Mouse (Mus musculus) midbrain, embryonic 11.5 days (tissue): ENCODE results near the gene Cfap206. TPM values are rescaled to one million over a fixed set of nuclear protein-coding genes. Genes with fewer than 3 reads are reported as not detected.
"Not testable (repeated sequence)": the region's sequence is repeated elsewhere in the genome, so short reads cannot be mapped to it uniquely, and the experiment has no call there.

Experiments
- ATAC-seq: fragments of 200-750 bp; cut with Nextera tagmentation; 2 replicates; pipeline ENCODE4 v1.8.0; 2017; ENCODE audit warnings: moderate TSS enrichment, moderate library complexity; ENCODE audit not compliant: low FRiP score
- DNase-seq: peaks from one replicate; pipeline ENCODE4 v3.0.0; 2015; ENCODE audit warnings: low spot score; ENCODE audit errors: missing footprints
- H3K27ac ChIP-seq: fragments of 300-500 bp; sonication (generic); 2 replicates; pipeline ENCODE4 v1.5.1; 2014; ENCODE audit warnings: low read depth, low read length
- H3K27me3 ChIP-seq: fragments of 300-500 bp; sonication (generic); 2 replicates; pipeline ENCODE4 v1.6.1; 2014; ENCODE audit warnings: mild to moderate bottlenecking, low read length, moderate library complexity, mixed read lengths; ENCODE audit not compliant: control insufficient read depth, insufficient read depth
- H3K36me3 ChIP-seq: fragments of 300-500 bp; sonication (generic); 2 replicates; pipeline ENCODE4 v1.6.1; 2014; ENCODE audit warnings: mild to moderate bottlenecking, low read length, moderate library complexity, mixed read lengths; ENCODE audit not compliant: control insufficient read depth, insufficient read depth
- H3K4me1 ChIP-seq: fragments of 300-500 bp; sonication (generic); 2 replicates; pipeline ENCODE4 v1.6.1; 2014; ENCODE audit warnings: low read length; ENCODE audit not compliant: control insufficient read depth, insufficient read depth
- H3K4me2 ChIP-seq: fragments of 300-500 bp; sonication (generic); 2 replicates; pipeline ENCODE4 v1.6.1; 2014; ENCODE audit warnings: mild to moderate bottlenecking, moderate library complexity
- H3K4me3 ChIP-seq: fragments of 300-500 bp; sonication (generic); 2 replicates; pipeline ENCODE4 v1.5.1; 2014; ENCODE audit warnings: low read depth, low read length
- H3K9ac ChIP-seq: fragments of 300-500 bp; sonication (generic); 2 replicates; pipeline ENCODE4 v1.6.1; 2014; ENCODE audit warnings: low read length
- H3K9me3 ChIP-seq: fragments of 300-500 bp; sonication (generic); 2 replicates; pipeline ENCODE4 v1.6.1; 2016; ENCODE audit warnings: low read length; ENCODE audit not compliant: control insufficient read depth
- WGBS: fragments of 180-500 bp; shearing (Covaris S2); extraction: QIAGEN DNeasy Blood & Tissue Kit; methylation state at CpG from one replicate; pipeline ENCODE4 v1.1.7; 2014; 5-methylcytosine and 5-hydroxymethylcytosine counted together
- polyA plus RNA-seq: library from polyadenylated mRNA; unstranded; fragments of >200 nt; fragmentation: Nextera tagmentation; extraction: Ambion mirVana; gene quantifications from 2 replicates; pipeline ENCODE4 v1.2.1, GENCODE M21; 2014

Gene Cfap206
- polyA plus RNA-seq, result 0.48 and 0.99 TPM in 2 replicates

DNA sequence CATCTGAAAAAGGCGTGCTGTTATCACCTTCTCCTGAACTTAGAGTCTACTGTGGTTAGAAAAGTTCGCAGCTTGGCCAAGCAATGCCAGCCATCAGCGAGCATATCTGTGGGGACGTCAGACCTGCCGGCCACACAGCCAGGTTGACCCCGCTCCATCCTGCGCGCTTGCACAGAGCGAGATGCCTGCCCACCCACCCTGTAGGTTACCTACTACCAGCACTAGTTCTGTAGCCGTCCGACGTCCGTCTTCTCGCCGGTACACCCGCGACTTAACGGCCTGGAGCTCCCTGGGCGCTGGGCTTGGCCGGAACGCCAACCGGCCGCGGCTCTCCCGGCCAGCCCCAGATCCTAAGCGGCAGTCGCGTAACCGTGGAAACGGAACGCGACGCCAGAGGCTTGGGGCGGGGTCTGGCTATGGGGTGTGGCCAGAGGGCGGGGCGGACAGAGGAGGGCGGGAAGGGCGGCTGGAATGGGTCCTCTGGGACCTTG lies at the start of gene Cfap206:
Gene Cfap206, minus strand, starts transcription at position 356 of the 491 bp plus-strand sequence.
- peak within 1 kb of the TSS; percentile 21 for H3K9ac ChIP-seq
- no peaks in the 10 kb centered on the region for H3K9me3 ChIP-seq
- 0 out of 2 replicates have a peak, but pooled peaks cover 3% of the 10 kb centered on the region for H3K27me3 ChIP-seq
- peak within 1 kb of the TSS; percentile 66 for H3K4me2 ChIP-seq
- H3K4me1 ChIP-seq, result 0 out of 2 replicates have a peak, but pooled peaks cover 2% of the 10 kb centered on the region
- H3K27ac ChIP-seq, result no peak within 1 kb of the TSS
- H3K36me3 ChIP-seq, result no peaks in the 10 kb centered on the region
- under 1% methylated on average over 38 of the region's 38 CpGs for WGBS
- peak; percentile 99 for ATAC-seq
- peak; percentile 98 for DNase-seq
- H3K4me3 ChIP-seq, result peak within 1 kb of the TSS; percentile 41

DNA sequence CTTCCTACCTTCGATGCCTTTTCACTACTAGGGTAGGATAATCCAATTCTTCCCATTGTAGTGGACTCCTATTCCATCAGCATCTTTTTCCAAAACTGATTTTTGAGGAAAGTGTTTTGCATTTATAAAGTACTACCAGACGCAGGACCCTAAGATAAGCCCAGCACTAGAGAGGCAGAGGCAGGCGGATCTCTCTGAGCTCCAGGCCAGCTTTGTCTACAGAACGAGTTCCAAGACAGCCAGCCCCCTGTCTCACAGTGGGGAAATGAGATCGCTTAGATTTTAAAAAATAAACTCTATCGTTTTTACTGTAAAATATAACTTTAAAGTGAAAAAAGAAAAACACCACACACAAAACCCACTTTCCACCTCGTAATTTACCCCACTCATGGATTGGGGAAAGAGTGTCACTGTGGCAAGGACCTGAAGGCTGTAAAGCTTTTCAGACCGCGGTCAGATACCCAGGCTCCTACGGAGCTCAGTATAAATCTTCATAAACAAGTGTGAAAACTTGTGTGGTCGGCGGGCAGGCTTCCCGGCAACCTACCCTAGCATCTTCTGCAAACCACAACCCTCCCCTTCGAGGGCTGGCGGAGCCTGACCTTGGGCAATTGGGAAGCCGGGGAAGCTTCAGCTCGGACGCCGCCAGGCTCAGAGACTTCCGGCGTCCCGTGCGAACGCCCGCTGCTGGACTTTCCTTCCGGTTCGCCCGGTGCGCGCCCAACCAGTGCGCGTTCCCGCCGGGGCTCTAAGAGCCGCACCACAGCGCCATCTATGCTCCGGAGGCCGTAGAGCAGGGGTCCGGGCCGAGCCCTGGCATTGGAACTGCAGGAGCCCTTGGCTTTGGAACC lies 47.9 kb upstream of the Cfap206 start, which contains the start of gene Smim8:
Gene Smim8, minus strand, starts transcription at position 747 of the 851 bp plus-strand sequence.
- WGBS, result 6% methylated on average over 40 of the region's 40 CpGs
- Histone ChIP-seq H3K4me1 (0 out of 2 replicates have a peak, but pooled peaks cover 2% of the 10 kb centered on the region), H3K27me3 (no peaks in the 10 kb centered on the region), H3K9ac (peak within 1 kb of the TSS; percentile 75), H3K4me3 (peak within 1 kb of the TSS; percentile 66), H3K4me2 (peak within 1 kb of the TSS; percentile 59), H3K36me3 (no peaks in the 10 kb centered on the region), H3K27ac (peak within 1 kb of the TSS; percentile 72; the same call in 1 of the 2 replicates), H3K9me3 (no peaks in the 10 kb centered on the region)
- peak; percentile 97 for ATAC-seq
- DNase-seq, result peak; percentile 100

DNA sequence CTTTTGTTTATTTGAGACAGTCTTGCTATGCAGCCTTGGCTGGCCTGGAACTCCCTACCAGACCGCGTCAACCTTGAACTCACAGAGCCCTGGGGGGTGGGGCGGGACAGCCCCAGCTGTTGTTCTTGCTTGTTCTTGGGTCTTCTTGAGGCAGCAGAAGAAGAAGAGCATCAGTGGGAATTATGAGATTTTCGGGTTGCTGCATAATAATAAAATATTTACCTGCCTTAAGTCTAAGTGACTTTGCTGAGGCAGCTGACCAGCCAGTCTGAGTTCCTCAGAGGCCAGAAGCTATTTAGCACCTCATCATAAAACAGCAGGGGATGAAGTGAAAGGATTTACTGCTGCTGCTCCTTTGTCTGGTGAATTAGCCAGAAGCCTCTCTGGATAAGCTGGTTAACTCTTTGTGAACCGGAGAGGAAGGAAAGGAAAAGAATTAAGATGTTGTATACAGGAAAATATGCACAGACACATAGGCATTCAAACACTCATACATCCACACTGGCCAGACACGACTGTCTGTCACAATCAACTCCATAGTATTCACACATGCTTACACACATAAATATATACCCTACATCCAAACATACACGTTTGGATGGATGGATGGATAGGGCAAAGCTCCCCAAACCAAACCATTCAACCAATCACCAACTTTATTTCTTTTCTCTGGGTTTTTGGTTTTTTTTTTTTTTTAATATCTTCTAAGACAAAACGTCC lies 41.8 kb upstream of the Cfap206 start:
- no peaks in the 10 kb centered on the region for H3K27me3 ChIP-seq
- DNase-seq, result peak; percentile 90
- H3K4me1 ChIP-seq, result peaks cover 9% of the 10 kb centered on the region
- 4% methylated on average over 8 of the region's 8 CpGs for WGBS
- H3K27ac ChIP-seq, result peak overlapping the region; percentile 45
- no peaks in the 10 kb centered on the region for H3K9me3 ChIP-seq
- no peaks in the 10 kb centered on the region for H3K36me3 ChIP-seq
- ATAC-seq, result peak; percentile 83
- no peak overlapping the region for H3K4me2 ChIP-seq
- H3K4me3 ChIP-seq, result no peak overlapping the region
- no peak overlapping the region for H3K9ac ChIP-seq

- 82% methylated on average over 1 of the region's 1 CpGs for WGBS
- Histone ChIP-seq H3K36me3 (no peaks in the 10 kb centered on the region), H3K4me2 (no peak within 1 kb of the TSS), H3K27me3 (no peaks in the 10 kb centered on the region), H3K27ac (no peak within 1 kb of the TSS), H3K9ac (no peak within 1 kb of the TSS), H3K4me3 (no peak within 1 kb of the TSS), H3K4me1 (no peaks in the 10 kb centered on the region), H3K9me3 (no peaks in the 10 kb centered on the region)
- ATAC-seq, result no peak
- no peak for DNase-seq
Measured at GRCm38 (mm10) chr4:34756163-34756562, 26.2 kb upstream of the Cfap206 start, which contains the start of gene Gm136. Gene Gm136, minus strand, starts transcription at chr4:34756263.

DNA sequence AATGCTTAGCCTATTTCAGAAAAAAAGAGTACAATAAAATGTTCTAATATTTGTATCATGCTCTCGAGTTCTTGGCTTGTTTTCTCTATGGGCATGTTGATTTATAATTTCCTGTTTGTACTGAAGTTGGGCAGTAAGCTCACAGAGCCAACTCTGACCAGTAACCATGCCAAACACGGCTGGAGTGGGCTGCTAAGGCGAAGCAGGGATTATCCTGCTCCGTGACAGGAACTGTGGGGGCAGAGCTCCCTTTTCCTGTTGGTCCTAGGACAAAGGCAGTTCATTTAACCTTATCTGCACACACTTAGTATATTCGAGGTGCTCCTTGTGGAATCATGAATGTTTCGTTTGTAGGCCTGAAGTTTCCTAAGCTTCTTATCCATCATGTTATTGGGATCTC lies 19.2 kb upstream of the Cfap206 start:
- Histone ChIP-seq H3K27me3 (no peaks in the 10 kb centered on the region), H3K4me3 (no peak overlapping the region), H3K9me3 (no peaks in the 10 kb centered on the region), H3K9ac (no peak overlapping the region), H3K27ac (no peak overlapping the region), H3K4me2 (no peak overlapping the region), H3K4me1 (no peaks in the 10 kb centered on the region), H3K36me3 (no peaks in the 10 kb centered on the region)
- no peak for ATAC-seq
- DNase-seq, result no peak
- 58% methylated on average over 6 of the region's 6 CpGs for WGBS

DNA sequence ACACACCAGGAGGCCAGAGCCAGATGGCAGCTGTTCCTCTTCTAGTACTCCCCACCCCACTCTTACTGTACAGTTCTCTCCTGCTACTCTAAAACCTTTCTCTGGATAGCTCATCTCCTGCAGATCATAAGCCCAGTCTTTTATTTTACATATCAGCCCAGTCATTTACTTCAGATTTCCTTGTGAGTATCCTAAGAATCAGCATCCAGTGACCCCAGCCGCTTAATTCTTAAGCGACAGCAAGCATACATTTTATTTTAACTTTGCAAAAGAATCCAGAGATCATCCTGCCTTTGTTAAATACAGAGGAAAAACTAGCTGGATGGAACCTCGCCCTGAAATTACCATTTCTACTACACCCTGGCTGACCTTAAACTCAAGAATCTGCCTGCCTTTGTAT lies 4.5 kb upstream of the Cfap206 start:
- H3K4me2 ChIP-seq, result no peak overlapping the region
- H3K4me1 ChIP-seq, result 0 out of 2 replicates have a peak, but pooled peaks cover 2% of the 10 kb centered on the region
- no peaks in the 10 kb centered on the region for H3K9me3 ChIP-seq
- no peaks in the 10 kb centered on the region for H3K36me3 ChIP-seq
- DNase-seq (no peak), ATAC-seq (no peak)
- WGBS, result 78% methylated on average over 3 of the region's 3 CpGs
- 0 out of 2 replicates have a peak, but pooled peaks cover 3% of the 10 kb centered on the region for H3K27me3 ChIP-seq
- no peak overlapping the region for H3K4me3 ChIP-seq
- no peak overlapping the region for H3K27ac ChIP-seq
- no peak overlapping the region for H3K9ac ChIP-seq

DNA sequence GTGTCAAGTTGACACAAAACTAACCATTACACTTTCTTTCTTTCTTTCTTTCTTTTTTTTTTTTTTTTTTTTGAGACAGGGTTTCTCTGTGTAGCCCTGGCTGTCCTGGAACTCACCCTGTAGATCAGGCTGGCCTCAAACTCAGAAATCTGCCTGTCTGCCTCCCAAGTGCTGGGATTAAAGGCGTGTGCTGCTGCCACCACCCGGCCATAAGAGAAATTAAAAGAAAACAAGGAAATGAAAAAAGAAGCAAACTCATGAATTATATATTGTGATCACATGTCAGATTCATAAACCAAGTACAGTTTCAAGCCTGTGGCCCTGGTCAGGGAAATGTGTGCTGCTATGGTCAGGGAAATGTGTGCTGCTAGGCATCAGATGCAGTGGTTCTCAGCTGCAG lies 3.4 kb upstream of the Cfap206 start:
- not testable (repeated sequence) for H3K9me3 ChIP-seq, H3K4me3 ChIP-seq, H3K36me3 ChIP-seq, H3K27ac ChIP-seq, H3K4me2 ChIP-seq, ATAC-seq, DNase-seq, H3K4me1 ChIP-seq, H3K9ac ChIP-seq, H3K27me3 ChIP-seq
- WGBS, result 24% methylated on average over 2 of the region's 2 CpGs

DNA sequence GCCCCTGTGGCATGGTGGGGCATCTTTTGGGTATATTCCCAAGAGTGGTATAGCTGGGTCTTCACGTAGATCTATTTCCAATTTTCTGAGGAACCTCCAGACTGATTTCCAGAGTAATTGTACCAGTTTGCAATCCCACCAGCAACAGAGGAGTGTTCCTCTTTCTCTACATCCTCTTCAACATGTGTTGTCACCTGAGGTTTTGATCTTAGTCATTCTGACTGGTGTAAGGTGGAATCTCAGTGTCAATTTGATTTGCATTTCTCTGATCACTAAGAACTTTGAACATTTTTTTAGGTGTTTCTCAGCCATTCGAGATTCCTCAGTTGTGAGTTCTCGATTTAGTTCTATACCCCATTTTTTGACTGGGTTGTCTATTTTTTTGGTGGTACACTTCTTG lies 4.3 kb downstream of the Cfap206 start:
- H3K9ac ChIP-seq, H3K4me3 ChIP-seq, H3K4me1 ChIP-seq, H3K36me3 ChIP-seq, DNase-seq, H3K4me2 ChIP-seq, H3K27me3 ChIP-seq, H3K9me3 ChIP-seq, ATAC-seq, H3K27ac ChIP-seq: not testable (repeated sequence)
- WGBS, result 90% methylated on average over 3 of the region's 3 CpGs
